Mouse (Mus musculus) yolk sac, embryonic 10.5 days (tissue): ENCODE data around the gene Agpat4.

Source experiments
- DNase-seq: peaks from one replicate; pipeline ENCODE4 v3.0.0-alpha.2; 2017; ENCODE audit warnings: low spot score

Agpat4 gene

GRCm38 (mm10) chr17:12160984-12161764 is 42.7 kb downstream of the Agpat4 start:
- DNase-seq, result no peak

- DNase-seq, result no peak
Measured at GRCm38 (mm10) chr17:12161877-12162276, 43.4 kb downstream of the Agpat4 start.

GRCm38 (mm10) chr17:12162824-12163223 is 44.3 kb downstream of the Agpat4 start:
- no peak for DNase-seq

- DNase-seq, result no peak
Measured at GRCm38 (mm10) chr17:12163403-12163802, 44.9 kb downstream of the Agpat4 start.

- no peak for DNase-seq
Measured at GRCm38 (mm10) chr17:12163903-12164302, 45.4 kb downstream of the Agpat4 start.

- no peak for DNase-seq
Measured at GRCm38 (mm10) chr17:12164507-12164906, 46.0 kb downstream of the Agpat4 start.

- DNase-seq, result no peak
Measured at GRCm38 (mm10) chr17:12165009-12165695, 46.6 kb downstream of the Agpat4 start.

- no peak for DNase-seq
Measured at GRCm38 (mm10) chr17:12165701-12166100, 47.2 kb downstream of the Agpat4 start.

- DNase-seq, result no peak
Measured at GRCm38 (mm10) chr17:12168536-12168935, 50.0 kb downstream of the Agpat4 start.

GRCm38 (mm10) chr17:12169326-12169836 is 50.9 kb downstream of the Agpat4 start:
- DNase-seq, result no peak

- DNase-seq, result peak; percentile 59
Measured at GRCm38 (mm10) chr17:12170791-12171497, 52.4 kb downstream of the Agpat4 start.

GRCm38 (mm10) chr17:12171666-12172065 is 53.2 kb downstream of the Agpat4 start:
- no peak for DNase-seq

- DNase-seq, result no peak
Measured at GRCm38 (mm10) chr17:12174221-12174620, 55.7 kb downstream of the Agpat4 start.

- no peak for DNase-seq
Measured at GRCm38 (mm10) chr17:12174896-12175295, 56.4 kb downstream of the Agpat4 start.

GRCm38 (mm10) chr17:12175626-12176025 is 57.1 kb downstream of the Agpat4 start:
- DNase-seq, result peak; percentile 44

GRCm38 (mm10) chr17:12179339-12179738 is 60.8 kb downstream of the Agpat4 start:
- no peak for DNase-seq

- no peak for DNase-seq
Measured at GRCm38 (mm10) chr17:12179766-12180165, 61.3 kb downstream of the Agpat4 start.

- DNase-seq, result no peak
Measured at GRCm38 (mm10) chr17:12182702-12183485, 64.4 kb downstream of the Agpat4 start.

- no peak for DNase-seq
Measured at GRCm38 (mm10) chr17:12184283-12184682, 65.8 kb downstream of the Agpat4 start.

GRCm38 (mm10) chr17:12185855-12186254 is 67.4 kb downstream of the Agpat4 start:
- no peak for DNase-seq

- DNase-seq, result no peak
Measured at GRCm38 (mm10) chr17:12186341-12186740, 67.8 kb downstream of the Agpat4 start.

- DNase-seq, result no peak
Measured at GRCm38 (mm10) chr17:12187782-12188181, 69.3 kb downstream of the Agpat4 start.
